Mouse (Mus musculus) G1E (cell line): ENCODE measurements around the gene Sgms1. TPM values are rescaled to one million over a fixed set of nuclear protein-coding genes. Genes with fewer than 3 reads are reported as not detected.
A peak's percentile ranks its signal among the peaks of the same experiment; 100 is the strongest.

Source experiments
- ATAC-seq: 2 replicates; pipeline ENCODE4 v1.8.0; 2016; ENCODE audit warnings: mild to moderate bottlenecking; ENCODE audit not compliant: insufficient number of reproducible peaks, poor library complexity, low FRiP score, severe bottlenecking; ENCODE audit errors: extremely low read depth
- DNase-seq: peaks from one replicate; pipeline ENCODE4 v3.0.0; 2012; ENCODE audit warnings: low spot score
- H3K27me3 ChIP-seq: 2 replicates; pipeline ENCODE4 v1.6.1; 2012; ENCODE audit warnings: mild to moderate bottlenecking, low read length, inconsistent platforms; ENCODE audit not compliant: insufficient read depth
- H3K36me3 ChIP-seq: replicated peaks from 2 replicates; pipeline ENCODE3; 2012; ENCODE audit warnings: mild to moderate bottlenecking, inconsistent platforms
- H3K4me1 ChIP-seq: 2 replicates; pipeline ENCODE4 v1.6.1; 2012; ENCODE audit warnings: low read depth, low read length, inconsistent platforms, mixed read lengths; ENCODE audit not compliant: insufficient read depth
- H3K4me3 ChIP-seq: 2 replicates; pipeline ENCODE4 v1.5.1; 2012; ENCODE audit warnings: low read depth, mild to moderate bottlenecking, inconsistent platforms, low read length, moderate library complexity, mixed read lengths
- H3K9me3 ChIP-seq: replicated peaks from 2 replicates; pipeline ENCODE4 v1.6.1; 2012; ENCODE audit warnings: inconsistent platforms
- CTCF ChIP-seq: IDR thresholded peaks from 2 replicates; pipeline ENCODE4 v1.5.1; 2012; ENCODE audit warnings: low read depth, low read length, inconsistent platforms, mixed read lengths
- GATA1 ChIP-seq: IDR thresholded peaks from 2 replicates; pipeline ENCODE4 v1.6.1; 2012; ENCODE audit warnings: borderline replicate concordance, low read length, inconsistent platforms, mixed read lengths
- GATA2 ChIP-seq: IDR thresholded peaks from 2 replicates; pipeline ENCODE4 v1.6.1; 2012; ENCODE audit warnings: low read depth, low read length, inconsistent platforms, borderline replicate concordance
- POLR2AphosphoS5 ChIP-seq: IDR thresholded peaks from 2 replicates; pipeline ENCODE4 v1.6.1; 2012; ENCODE audit warnings: low read depth, low read length, inconsistent platforms; ENCODE audit not compliant: insufficient replicate concordance
- TAL1 ChIP-seq: conservative IDR thresholded peaks from 2 replicates; pipeline ENCODE4 v1.6.1; 2012; ENCODE audit warnings: low read depth, low read length, inconsistent platforms, mixed read lengths
- polyA plus RNA-seq: library from polyadenylated mRNA; stranded (reverse); fragments of >175 nt; gene quantifications from 2 replicates; pipeline ENCODE4 v1.2.3, GENCODE M21; 2012
- total RNA-seq, 2 experiments: library from RNA; stranded (forward) in 1 of 2; stranded (reverse) in 1 of 2; fragments of 200-1000 nt in 1 of 2; fragments of >200 nt in 1 of 2; fragmentation: Nextera tagmentation in 1 of 2; gene quantifications; 2 replicates each; pipeline ENCODE4 v1.2.3; 2014 to 2017

The Sgms1 gene
- total and polyA plus RNA-seq, 3 experiments, result 14.5 to 91.0 (median 61.2) TPM

GRCm38 (mm10) chr19:32196222-32196621 is 193.3 kb downstream of the Sgms1 start:
- Histone ChIP-seq H3K4me1 (peaks cover 57% of the 10 kb centered on the region), H3K27me3 (no peaks in the 10 kb centered on the region), H3K9me3 (no peaks in the 10 kb centered on the region), H3K4me3 (no peak overlapping the region; the same call in 1 of the 2 replicates), H3K36me3 (peaks cover 76% of the 10 kb centered on the region)
- TF ChIP-seq POLR2AphosphoS5 (no peak), GATA1 (no peak), TAL1 (no peak), GATA2 (no peak), CTCF (no peak)
- peak; percentile 70; the same call in 1 of the 2 replicates for ATAC-seq
- DNase-seq, result no peak

- TF ChIP-seq TAL1, result no peak
- no peak for TF ChIP-seq POLR2AphosphoS5
- TF ChIP-seq CTCF, result no peak
- TF ChIP-seq GATA2, result no peak
- no peak for TF ChIP-seq GATA1
- peaks cover 74% of the 10 kb centered on the region for H3K36me3 ChIP-seq
- no peak overlapping the region for H3K4me3 ChIP-seq
- H3K4me1 ChIP-seq, result peaks cover 44% of the 10 kb centered on the region
- H3K27me3 ChIP-seq, result no peaks in the 10 kb centered on the region
- DNase-seq (no peak), ATAC-seq (no peak)
- no peaks in the 10 kb centered on the region for H3K9me3 ChIP-seq
These were observed 194.7 kb downstream of the Sgms1 start for GRCm38 (mm10) chr19:32194863-32195262.

- TF ChIP-seq TAL1, result no peak
- no peak for TF ChIP-seq CTCF
- no peak for TF ChIP-seq GATA1
- TF ChIP-seq POLR2AphosphoS5, result no peak
- TF ChIP-seq GATA2, result no peak
- Histone ChIP-seq H3K27me3 (no peaks in the 10 kb centered on the region), H3K4me1 (peaks cover 41% of the 10 kb centered on the region), H3K4me3 (no peak overlapping the region), H3K9me3 (no peaks in the 10 kb centered on the region), H3K36me3 (peaks cover 74% of the 10 kb centered on the region)
- no peak for DNase-seq
- ATAC-seq, result no peak
These were observed 195.4 kb downstream of the Sgms1 start for GRCm38 (mm10) chr19:32194074-32194473.

GRCm38 (mm10) chr19:32191596-32191995 is 197.9 kb downstream of the Sgms1 start:
- no peak overlapping the region for H3K4me3 ChIP-seq
- no peak for ATAC-seq
- H3K9me3 ChIP-seq, result no peaks in the 10 kb centered on the region
- TF ChIP-seq GATA1 (no peak), POLR2AphosphoS5 (no peak), GATA2 (no peak), CTCF (no peak), TAL1 (no peak)
- H3K4me1 ChIP-seq, result peaks cover 44% of the 10 kb centered on the region
- peaks cover 71% of the 10 kb centered on the region for H3K36me3 ChIP-seq
- H3K27me3 ChIP-seq, result no peaks in the 10 kb centered on the region
- no peak for DNase-seq

GRCm38 (mm10) chr19:32189961-32190360 is 199.6 kb downstream of the Sgms1 start:
- Histone ChIP-seq H3K4me1 (peaks cover 39% of the 10 kb centered on the region), H3K27me3 (no peaks in the 10 kb centered on the region), H3K9me3 (no peaks in the 10 kb centered on the region), H3K4me3 (no peak overlapping the region), H3K36me3 (peaks cover 75% of the 10 kb centered on the region)
- DNase-seq (no peak), ATAC-seq (no peak)
- TF ChIP-seq POLR2AphosphoS5 (no peak), TAL1 (no peak), GATA1 (no peak)

GRCm38 (mm10) chr19:32189036-32189436 is 200.5 kb downstream of the Sgms1 start:
- peaks cover 76% of the 10 kb centered on the region for H3K36me3 ChIP-seq

GRCm38 (mm10) chr19:32186594-32187092 is 202.9 kb downstream of the Sgms1 start:
- Histone ChIP-seq H3K27me3 (no peaks in the 10 kb centered on the region), H3K4me3 (no peak overlapping the region), H3K36me3 (peaks cover 67% of the 10 kb centered on the region), H3K4me1 (peaks cover 60% of the 10 kb centered on the region), H3K9me3 (no peaks in the 10 kb centered on the region)
- ATAC-seq (no peak; the same call in 1 of the 2 replicates), DNase-seq (no peak)
- TF ChIP-seq CTCF, result no peak
- no peak for TF ChIP-seq GATA1
- TF ChIP-seq POLR2AphosphoS5, result no peak
- no peak for TF ChIP-seq GATA2
- TF ChIP-seq TAL1, result no peak

More at GRCm38 (mm10) chr19:32189036-32189436, 200.5 kb downstream of the Sgms1 start:
- ATAC-seq, result no peak
- TF ChIP-seq TAL1 (no peak), GATA1 (no peak), CTCF (no peak), GATA2 (no peak), POLR2AphosphoS5 (no peak)
- H3K4me1 ChIP-seq, result peaks cover 44% of the 10 kb centered on the region
- no peak overlapping the region for H3K4me3 ChIP-seq
- DNase-seq, result no peak
- H3K9me3 ChIP-seq, result no peaks in the 10 kb centered on the region
- H3K27me3 ChIP-seq, result no peaks in the 10 kb centered on the region
